Mouse (Mus musculus): ENCODE measurements around the gene Manea. TPM values are rescaled to one million over a fixed set of nuclear protein-coding genes. Genes with fewer than 3 reads are reported as not detected.

The Manea gene
- polyA plus RNA-seq, 1 experiment from 2014 or later: 6.7 TPM

- Histone ChIP-seq H3K4me2 (no peak overlapping the region), H3K4me3 (no peak overlapping the region), H3K27me3 (replicated peaks) (no peaks in the 10 kb centered on the region), H3K9ac (no peak overlapping the region), H3K36me3 (no peaks in the 10 kb centered on the region), H3K4me1 (no peaks in the 10 kb centered on the region), H3K27ac (no peak overlapping the region), H3K9me3 (replicated peaks) (no peaks in the 10 kb centered on the region)
- 75% methylated on average over 2 of the region's 2 CpGs for WGBS (ENCODE audit: insufficient replicate concordance)
- ATAC-seq: no peak
Observed at GRCm38 (mm10) chr4:26275769-26276168, 70.9 kb downstream of the Manea start.

Data from liver, embryonic 12.5 days (tissue).